Mouse (Mus musculus) kidney, postnatal 0 days (tissue): ENCODE measurements around the gene Tmem14a. TPM values are rescaled to one million over a fixed set of nuclear protein-coding genes. Genes with fewer than 3 reads are reported as not detected.

Source experiments
- ATAC-seq: fragments of 200-750 bp; cut with Nextera tagmentation; replicated peaks from 2 replicates; pipeline ENCODE4 v1.8.0; 2017; ENCODE audit warnings: low read depth, moderate number of reproducible peaks, moderate TSS enrichment, moderate library complexity; ENCODE audit not compliant: low FRiP score
- DNase-seq: peaks from one replicate; pipeline ENCODE4 v3.0.0-alpha.2; 2016; ENCODE audit warnings: low spot score
- H3K27ac ChIP-seq: fragments of 300-500 bp; sonication (generic); 2 replicates; pipeline ENCODE4 v1.5.1; 2014; ENCODE audit warnings: mild to moderate bottlenecking
- H3K27me3 ChIP-seq: fragments of 300-500 bp; sonication (generic); 2 replicates; pipeline ENCODE4 v1.6.1; 2014; ENCODE audit warnings: low read length, mixed read lengths; ENCODE audit not compliant: insufficient read depth
- H3K36me3 ChIP-seq: fragments of 300-500 bp; sonication (generic); 2 replicates; pipeline ENCODE4 v1.6.1; 2014; ENCODE audit warnings: low read length, mixed read lengths; ENCODE audit not compliant: insufficient read depth
- H3K4me1 ChIP-seq: fragments of 300-500 bp; sonication (generic); replicated peaks from 2 replicates; pipeline ENCODE4 v1.6.1; 2014; ENCODE audit warnings: antibody characterized with exemption, low read length, mixed read lengths; ENCODE audit not compliant: insufficient read depth
- H3K4me2 ChIP-seq: fragments of 300-500 bp; sonication (generic); 2 replicates; pipeline ENCODE4 v1.6.1; 2014; ENCODE audit warnings: mild to moderate bottlenecking, low read length, moderate library complexity, mixed read lengths
- H3K4me3 ChIP-seq: fragments of 300-500 bp; sonication (generic); replicated peaks from 2 replicates; pipeline ENCODE4 v1.5.1; 2014; ENCODE audit warnings: low read depth, low read length
- H3K9ac ChIP-seq: fragments of 300-500 bp; sonication (generic); 2 replicates; pipeline ENCODE4 v1.6.1; 2014; ENCODE audit warnings: low read depth, low read length
- H3K9me3 ChIP-seq: fragments of 300-500 bp; sonication (generic); replicated peaks from 2 replicates; pipeline ENCODE4 v1.6.1; 2016; ENCODE audit warnings: low read length, inconsistent platforms, mixed read lengths
- CTCF ChIP-seq: IDR thresholded peaks from 2 replicates; pipeline ENCODE4 v1.5.1; 2016; ENCODE audit warnings: antibody characterized with exemption, low read depth, mild to moderate bottlenecking, moderate library complexity
- WGBS: fragments of 180-500 bp; shearing (Covaris S2); extraction: QIAGEN DNeasy Blood & Tissue Kit; methylation state at CpG from one replicate; pipeline ENCODE4 v1.1.7; 2014; 5-methylcytosine and 5-hydroxymethylcytosine counted together
- polyA plus RNA-seq: library from polyadenylated mRNA; unstranded; fragments of >200 nt; fragmentation: Nextera tagmentation; extraction: Ambion mirVana; gene quantifications from 2 replicates; pipeline ENCODE4 v1.2.1, GENCODE M21; 2015

Gene Tmem14a
- polyA plus RNA-seq, 1 experiment from 2014 or later: 14.1 TPM

DNA sequence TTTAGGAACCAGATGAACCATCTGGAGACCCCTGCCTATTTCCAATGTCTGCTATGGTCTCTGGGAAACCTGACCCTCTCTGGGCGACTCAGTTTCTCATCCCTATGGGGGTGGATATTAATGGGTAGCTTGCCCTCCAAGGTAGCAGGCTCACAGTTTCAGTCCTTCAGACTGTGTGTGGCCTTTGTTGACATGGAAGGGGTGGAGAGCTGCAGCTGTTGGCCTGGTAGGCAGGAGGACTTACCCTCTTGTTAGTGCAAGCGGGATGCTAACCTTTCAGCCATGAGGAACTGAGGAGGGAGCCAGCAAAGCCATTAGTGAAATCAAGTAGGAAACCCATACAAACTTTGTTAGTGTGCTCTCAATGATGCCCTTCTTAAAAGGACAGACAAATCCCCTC lies 12.0 kb downstream of the Tmem14a start:
- no peak for TF ChIP-seq CTCF
- H3K27ac ChIP-seq: no peak overlapping the region
- 64% methylated on average over 2 of the region's 2 CpGs for WGBS
- ATAC-seq (no peak), DNase-seq (no peak)
- H3K9me3 ChIP-seq: no peaks in the 10 kb centered on the region
- no peaks in the 10 kb centered on the region for H3K4me1 ChIP-seq
- no peak overlapping the region for H3K4me2 ChIP-seq
- no peaks in the 10 kb centered on the region for H3K27me3 ChIP-seq
- H3K4me3 ChIP-seq: no peak overlapping the region
- no peak overlapping the region for H3K9ac ChIP-seq
- no peaks in the 10 kb centered on the region for H3K36me3 ChIP-seq

DNA sequence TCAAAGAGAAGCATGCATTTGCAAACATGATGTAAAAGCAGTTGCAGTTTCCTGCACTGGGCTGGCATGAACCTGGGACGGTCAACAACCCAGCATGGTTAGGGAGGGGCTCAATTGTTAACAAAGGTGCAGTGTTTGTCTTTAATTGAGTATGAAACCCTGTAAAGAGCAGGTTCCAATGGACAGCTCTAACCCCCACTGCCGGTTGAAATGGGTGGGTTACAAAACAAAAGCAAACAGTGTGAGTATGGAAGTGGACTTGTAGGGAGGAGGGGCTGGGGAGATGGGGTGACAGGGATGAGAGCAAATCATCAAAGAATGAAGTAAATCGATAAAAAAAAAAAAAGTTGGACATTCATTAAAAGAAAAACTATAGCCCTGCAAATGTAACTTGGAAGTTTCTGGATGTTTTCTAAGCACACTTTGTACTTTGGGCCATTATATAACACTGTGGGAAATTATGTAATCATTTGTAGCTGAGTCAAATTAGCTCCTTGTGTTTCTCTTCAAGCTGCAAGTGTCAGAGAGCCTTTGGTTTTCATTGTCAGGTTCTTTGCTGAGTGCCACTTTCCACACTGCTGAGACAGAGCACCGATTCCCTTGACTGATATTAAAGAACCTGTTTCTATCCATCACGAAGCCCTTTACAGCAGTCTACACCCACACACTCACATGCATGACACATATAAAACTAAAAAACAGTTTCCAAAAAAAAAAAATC lies 13.5 kb downstream of the Tmem14a start:
- Histone ChIP-seq H3K27ac (no peak overlapping the region), H3K9ac (no peak overlapping the region), H3K4me1 (no peaks in the 10 kb centered on the region), H3K4me3 (no peak overlapping the region), H3K27me3 (no peaks in the 10 kb centered on the region), H3K4me2 (no peak overlapping the region), H3K36me3 (no peaks in the 10 kb centered on the region), H3K9me3 (no peaks in the 10 kb centered on the region)
- ATAC-seq (no peak; the same call in 1 of the 2 replicates), DNase-seq (no peak)
- TF ChIP-seq CTCF: no peak
- 51% methylated on average over 5 of the region's 5 CpGs for WGBS

DNA sequence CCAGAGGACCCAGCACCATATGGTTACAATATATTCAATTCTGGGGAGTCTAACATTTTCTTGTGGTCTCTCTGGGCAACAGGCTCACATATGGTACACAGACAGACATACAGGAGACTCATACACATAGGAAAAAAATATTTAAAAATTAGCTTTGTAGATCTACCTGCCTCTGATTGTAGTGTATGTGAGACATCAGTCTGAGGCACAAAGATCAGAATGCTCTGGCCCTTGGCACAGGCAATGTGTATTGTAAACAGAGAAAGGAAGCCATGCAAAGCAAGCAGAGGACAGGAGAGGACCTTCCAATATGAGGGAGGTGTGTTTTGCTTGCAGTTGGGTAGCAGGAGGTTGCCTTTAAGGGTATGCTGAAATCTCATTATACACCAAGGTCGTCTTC lies 14.1 kb downstream of the Tmem14a start:
- H3K9ac ChIP-seq: no peak overlapping the region
- no peak for TF ChIP-seq CTCF
- DNase-seq (no peak), ATAC-seq (no peak)
- H3K4me2 ChIP-seq: no peak overlapping the region
- no peaks in the 10 kb centered on the region for H3K36me3 ChIP-seq
- H3K4me3 ChIP-seq: no peak overlapping the region
- H3K27me3 ChIP-seq: no peaks in the 10 kb centered on the region
- no peaks in the 10 kb centered on the region for H3K4me1 ChIP-seq
- 46% methylated on average over 1 of the region's 1 CpGs for WGBS
- H3K9me3 ChIP-seq: no peaks in the 10 kb centered on the region
- H3K27ac ChIP-seq: no peak overlapping the region

DNA sequence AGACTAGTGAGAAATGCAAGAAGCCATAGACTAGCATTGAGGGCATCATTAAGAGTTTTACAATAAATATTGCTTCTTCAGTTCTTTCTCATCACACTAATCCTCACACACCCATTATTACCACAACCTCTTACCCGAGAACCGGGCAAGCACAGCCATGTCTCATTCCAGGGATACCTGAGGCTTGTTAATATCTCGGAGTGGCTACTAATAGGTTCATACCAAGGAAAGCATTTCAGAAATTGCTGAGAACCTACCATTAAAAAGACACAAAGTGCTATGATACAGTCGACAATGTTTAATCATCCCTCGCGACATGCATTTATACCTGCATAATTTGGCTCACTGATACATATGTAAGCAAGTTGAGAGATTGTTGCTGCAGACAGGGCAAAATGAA lies 17.0 kb downstream of the Tmem14a start:
- H3K4me3 ChIP-seq: no peak overlapping the region
- no peak overlapping the region for H3K9ac ChIP-seq
- DNase-seq: no peak
- TF ChIP-seq CTCF: no peak
- no peak overlapping the region for H3K27ac ChIP-seq
- WGBS: 92% methylated on average over 6 of the region's 6 CpGs
- no peaks in the 10 kb centered on the region for H3K27me3 ChIP-seq
- no peaks in the 10 kb centered on the region for H3K9me3 ChIP-seq
- H3K36me3 ChIP-seq: no peaks in the 10 kb centered on the region
- ATAC-seq: no peak
- no peak overlapping the region for H3K4me2 ChIP-seq
- 0 out of 2 replicates have a peak, but pooled peaks cover 4% of the 10 kb centered on the region for H3K4me1 ChIP-seq

DNA sequence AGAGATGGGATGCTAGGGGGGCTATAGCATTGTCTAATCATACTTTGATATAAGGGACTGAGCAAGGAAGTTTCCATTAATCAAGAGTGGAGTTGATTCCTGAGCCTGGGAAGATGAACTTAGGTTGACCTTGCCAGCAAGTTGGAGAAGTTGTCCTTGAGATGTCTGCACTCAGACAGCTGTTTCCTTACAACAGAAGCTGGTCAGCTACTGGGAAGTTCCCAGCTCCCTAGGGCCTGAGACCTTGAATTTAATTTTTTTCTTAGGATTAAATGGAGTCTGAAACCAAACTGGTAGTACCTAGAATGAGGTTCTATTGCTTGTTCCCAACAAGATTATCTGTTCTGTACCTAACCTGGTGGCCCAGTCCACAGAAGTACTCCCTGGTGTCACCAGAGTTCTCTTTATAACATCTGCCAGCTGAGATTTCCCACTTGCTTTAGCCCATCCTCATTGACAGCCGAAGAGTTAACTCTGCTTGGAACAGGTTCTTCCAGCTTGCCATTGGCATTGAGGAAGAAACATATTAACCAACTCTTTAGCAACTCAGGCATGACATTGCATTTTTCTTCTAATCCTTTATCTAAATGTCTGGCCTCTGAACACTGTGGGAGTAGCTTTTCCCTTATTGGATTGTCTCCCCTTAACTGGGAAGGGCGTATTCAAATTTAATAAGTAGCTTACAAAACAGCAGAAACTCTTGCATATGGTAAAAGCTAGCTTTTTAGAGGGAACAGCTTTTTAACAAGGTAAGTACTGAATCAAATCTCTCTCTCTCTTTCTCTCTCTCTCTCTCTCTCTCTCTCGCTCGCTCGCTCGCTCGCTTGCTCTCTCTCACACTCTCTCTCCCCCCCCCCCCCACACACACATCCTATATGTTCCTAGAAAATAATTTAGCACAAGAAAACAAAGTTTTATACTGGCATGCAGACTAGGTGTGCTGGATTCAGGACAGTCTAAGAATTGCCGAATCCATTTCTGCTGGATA lies 21.8 kb downstream of the Tmem14a start, which contains the start of gene Gsta3:
Gene Gsta3, plus strand, starts transcription at position 679 of the 988 bp plus-strand sequence.
- ATAC-seq: peak; percentile 92
- Histone ChIP-seq H3K36me3 (no peaks in the 10 kb centered on the region), H3K9me3 (no peaks in the 10 kb centered on the region), H3K27ac (peak within 1 kb of the TSS; percentile 78), H3K27me3 (no peaks in the 10 kb centered on the region), H3K4me2 (no peak within 1 kb of the TSS), H3K9ac (no peak within 1 kb of the TSS), H3K4me3 (no peak within 1 kb of the TSS), H3K4me1 (0 out of 2 replicates have a peak, but pooled peaks cover 4% of the 10 kb centered on the region)
- 54% methylated on average over 8 of the region's 8 CpGs for WGBS
- DNase-seq: peak; percentile 60
- TF ChIP-seq CTCF: no peak

DNA sequence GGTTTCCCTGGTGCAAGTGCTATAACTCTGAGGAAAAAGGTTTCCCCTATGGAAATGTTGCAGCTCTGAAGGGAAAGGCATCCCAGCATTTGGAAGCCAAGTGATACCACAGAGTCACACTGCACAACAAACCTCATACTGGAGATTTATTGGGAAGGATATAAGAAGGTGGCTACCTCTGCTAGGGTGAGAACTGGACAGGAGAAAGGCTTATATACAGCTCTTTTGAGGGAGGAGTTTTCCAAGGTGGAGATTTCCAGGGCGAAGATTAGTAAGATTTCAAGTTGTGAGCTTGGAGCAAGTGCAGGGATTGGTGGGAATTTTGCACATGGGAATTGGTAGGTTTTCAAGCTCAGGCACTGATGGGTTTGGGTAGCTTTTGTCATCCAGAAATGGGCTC lies 22.7 kb downstream of the Tmem14a start:
- no peak overlapping the region for H3K9ac ChIP-seq
- WGBS: 86% methylated on average over 1 of the region's 1 CpGs
- no peak overlapping the region for H3K4me2 ChIP-seq
- H3K4me1 ChIP-seq: 0 out of 2 replicates have a peak, but pooled peaks cover 4% of the 10 kb centered on the region
- H3K36me3 ChIP-seq: no peaks in the 10 kb centered on the region
- TF ChIP-seq CTCF: no peak
- ATAC-seq (no peak), DNase-seq (no peak)
- H3K4me3 ChIP-seq: no peak overlapping the region
- no peak overlapping the region for H3K27ac ChIP-seq
- H3K27me3 ChIP-seq: no peaks in the 10 kb centered on the region
- no peaks in the 10 kb centered on the region for H3K9me3 ChIP-seq
